Mouse (Mus musculus) megakaryocyte progenitor cell, adult 5-6 weeks (primary cell): ENCODE results near the gene Insl5. TPM values are rescaled to one million over a fixed set of nuclear protein-coding genes. Genes with fewer than 3 reads are reported as not detected.

Experiments
- total RNA-seq, 2 experiments: library from RNA; stranded (forward) in 1 of 2; stranded (reverse) in 1 of 2; fragments of 157-497, 149-512 nt in 1 of 2; fragments of 200-1000 nt in 1 of 2; gene quantifications; 2 replicates each; pipeline versions ENCODE4 v1.2.3 to v1.2.4; 2015 to 2017

Gene Insl5
- total RNA-seq, 2 experiments from 2014 or later, result not detected

Other genes with a start within 250 kb of the Insl5 start
- 16.7 and 17.0 TPM in 2 replicates for gene Tctex1d1, start 48.2 kb downstream of the Insl5 start, total RNA-seq (2015)
- gene Tctex1d1, start 48.2 kb downstream of the Insl5 start, total RNA-seq (2017), result 10.2 and 15.9 TPM in 2 replicates
- 59.8 and 67.6 TPM in 2 replicates for gene Mier1, start 87.5 kb upstream of the Insl5 start, total RNA-seq (2015)
- gene Mier1, start 87.5 kb upstream of the Insl5 start, total RNA-seq (2017), result 54.0 and 72.6 TPM in 2 replicates
- 0.66 and 3.2 TPM in 2 replicates for gene Wdr78, start 87.7 kb upstream of the Insl5 start, total RNA-seq (2015)
- gene Wdr78, start 87.7 kb upstream of the Insl5 start, total RNA-seq (2017), result 0.83 and 1.7 TPM in 2 replicates
- 16.8 and 20.3 TPM in 2 replicates for gene Slc35d1, start 188.3 kb upstream of the Insl5 start, total RNA-seq (2015)
- gene Slc35d1, start 188.3 kb upstream of the Insl5 start, total RNA-seq (2017), result 5.3 and 6.7 TPM in 2 replicates